Mouse (Mus musculus): ENCODE measurements around the gene Clec2g.

The Clec2g gene

GRCm38 (mm10) chr6:129027451-129028248 lies 93.5 kb downstream of the Clec2g start:
- no peak for DNase-seq

GRCm38 (mm10) chr6:129030175-129030824 lies 96.1 kb downstream of the Clec2g start:
- DNase-seq: no peak

GRCm38 (mm10) chr6:129030964-129031363 lies 96.8 kb downstream of the Clec2g start:
- no peak for DNase-seq

- peak; percentile 52 to 57 for DNase-seq
Observed at GRCm38 (mm10) chr6:129033397-129033796, 99.2 kb downstream of the Clec2g start.
